Mouse (Mus musculus) lung, embryonic 16.5 days (tissue): ENCODE data around the gene Ak1. TPM values are rescaled to one million over a fixed set of nuclear protein-coding genes. Genes with fewer than 3 reads are reported as not detected.

ENCODE experiments used
- ATAC-seq: fragments of 200-750 bp; cut with Nextera tagmentation; 2 replicates; pipeline ENCODE4 v1.8.0; 2017; ENCODE audit warnings: low read depth, mild to moderate bottlenecking, moderate library complexity
- H3K27ac ChIP-seq: fragments of 300-500 bp; sonication (generic); 2 replicates; pipeline ENCODE4 v1.5.1; 2014; ENCODE audit warnings: mild to moderate bottlenecking, control low read depth, low read length
- H3K27me3 ChIP-seq: fragments of 300-500 bp; sonication (generic); 2 replicates; pipeline ENCODE4 v1.6.1; 2014; ENCODE audit warnings: low read depth, low read length, mixed read lengths; ENCODE audit not compliant: control insufficient read depth, insufficient read depth
- H3K36me3 ChIP-seq: fragments of 300-500 bp; sonication (generic); 2 replicates; pipeline ENCODE4 v1.6.1; 2014; ENCODE audit warnings: low read length; ENCODE audit not compliant: control insufficient read depth, insufficient read depth
- H3K4me1 ChIP-seq: fragments of 300-500 bp; sonication (generic); replicated peaks from 2 replicates; pipeline ENCODE4 v1.6.1; 2014; ENCODE audit warnings: low read length, mixed read lengths; ENCODE audit not compliant: control insufficient read depth, insufficient read depth
- H3K4me2 ChIP-seq: fragments of 300-500 bp; sonication (generic); 2 replicates; pipeline ENCODE4 v1.6.1; 2014; ENCODE audit warnings: low read depth, low read length, control low read depth
- H3K4me3 ChIP-seq: fragments of 300-500 bp; sonication (generic); 2 replicates; pipeline ENCODE4 v1.5.1; 2014; ENCODE audit warnings: mild to moderate bottlenecking, low read length, control low read depth
- H3K9ac ChIP-seq: fragments of 300-500 bp; sonication (generic); 2 replicates; pipeline ENCODE4 v1.6.1; 2014; ENCODE audit warnings: low read length, control low read depth
- H3K9me3 ChIP-seq: fragments of 300-500 bp; sonication (generic); 2 replicates; pipeline ENCODE4 v1.6.1; 2016; ENCODE audit warnings: low read length; ENCODE audit not compliant: control insufficient read depth
- WGBS: fragments of 180-500 bp; shearing (Covaris S2); extraction: QIAGEN DNeasy Blood & Tissue Kit; methylation state at CpG from one replicate; pipeline ENCODE4 v1.1.7; 2014; 5-methylcytosine and 5-hydroxymethylcytosine counted together
- polyA plus RNA-seq: library from polyadenylated mRNA; unstranded; fragments of >200 nt; fragmentation: Nextera tagmentation; extraction: Ambion mirVana; gene quantifications from 2 replicates; pipeline ENCODE4 v1.2.1, GENCODE M21; 2015

Gene Ak1
- polyA plus RNA-seq, 1 experiment from 2014 or later = 67.2 TPM

- peak; percentile 39 for ATAC-seq
- WGBS = 5% methylated on average over 34 of the region's 34 CpGs
- H3K4me2 ChIP-seq = peak overlapping the region; percentile 94
- H3K27me3 ChIP-seq = no peaks in the 10 kb centered on the region
- peak overlapping the region; percentile 86 for H3K9ac ChIP-seq
- no peaks in the 10 kb centered on the region for H3K9me3 ChIP-seq
- H3K4me1 ChIP-seq = peaks cover 35% of the 10 kb centered on the region
- no peaks in the 10 kb centered on the region for H3K36me3 ChIP-seq
- peak overlapping the region; percentile 68 for H3K4me3 ChIP-seq
- H3K27ac ChIP-seq = peak overlapping the region; percentile 63
Measured at GRCm38 (mm10) chr2:32607262-32607947, 14.2 kb upstream of the Ak1 start.

GRCm38 (mm10) chr2:32608141-32608777, 13.3 kb upstream of the Ak1 start:
- Histone ChIP-seq H3K9me3 (no peaks in the 10 kb centered on the region), H3K4me2 (peak overlapping the region; percentile 94), H3K27me3 (no peaks in the 10 kb centered on the region), H3K27ac (peak overlapping the region; percentile 44), H3K4me1 (peaks cover 35% of the 10 kb centered on the region), H3K9ac (peak overlapping the region; percentile 50), H3K36me3 (no peaks in the 10 kb centered on the region), H3K4me3 (peak overlapping the region; percentile 68)
- peak; percentile 44 for ATAC-seq
- 6% methylated on average over 25 of the region's 25 CpGs for WGBS

DNA sequence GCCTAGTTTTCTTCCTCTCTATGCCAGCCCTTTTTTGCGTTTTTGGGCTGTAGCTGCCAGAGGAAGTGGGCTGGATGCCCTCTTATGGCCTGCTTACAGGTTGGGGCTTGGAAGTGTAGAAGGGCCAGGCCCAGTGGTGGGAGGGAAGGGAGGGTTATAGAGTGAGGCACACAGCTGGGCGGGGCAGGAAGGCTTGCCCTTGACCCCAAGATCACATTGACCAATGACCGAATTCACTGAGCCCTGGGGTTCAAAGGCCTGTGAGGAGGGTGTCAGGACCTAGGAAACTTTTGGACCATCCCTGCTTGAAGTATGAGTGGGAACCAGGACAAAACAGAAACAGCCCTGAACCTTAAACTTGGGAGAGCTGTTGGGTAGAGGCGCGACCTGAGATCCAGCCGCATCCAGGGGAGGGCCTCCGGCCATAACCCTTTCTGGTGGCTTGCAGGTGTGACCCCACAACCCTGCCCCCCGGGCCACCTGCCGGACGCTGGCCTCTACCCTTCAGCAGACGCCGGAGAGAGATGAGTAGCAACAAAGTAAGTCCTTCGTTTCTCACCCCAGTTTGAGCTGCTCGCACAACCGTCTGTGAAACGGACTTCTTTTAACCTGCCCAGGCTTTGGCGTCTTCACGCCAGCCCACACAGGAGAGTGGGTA, 12.7 kb upstream of the Ak1 start:
- peak overlapping the region; percentile 44 for H3K27ac ChIP-seq
- 0 out of 2 replicates have a peak, but pooled peaks have one; percentile 1 for ATAC-seq
- H3K4me1 ChIP-seq = peaks cover 38% of the 10 kb centered on the region
- peak overlapping the region; percentile 68 for H3K4me3 ChIP-seq
- H3K4me2 ChIP-seq = peak overlapping the region; percentile 94
- H3K9me3 ChIP-seq = no peaks in the 10 kb centered on the region
- no peaks in the 10 kb centered on the region for H3K27me3 ChIP-seq
- H3K36me3 ChIP-seq = no peaks in the 10 kb centered on the region
- H3K9ac ChIP-seq = peak overlapping the region; percentile 50; the same call in 1 of the 2 replicates
- 54% methylated on average over 18 of the region's 18 CpGs for WGBS

DNA sequence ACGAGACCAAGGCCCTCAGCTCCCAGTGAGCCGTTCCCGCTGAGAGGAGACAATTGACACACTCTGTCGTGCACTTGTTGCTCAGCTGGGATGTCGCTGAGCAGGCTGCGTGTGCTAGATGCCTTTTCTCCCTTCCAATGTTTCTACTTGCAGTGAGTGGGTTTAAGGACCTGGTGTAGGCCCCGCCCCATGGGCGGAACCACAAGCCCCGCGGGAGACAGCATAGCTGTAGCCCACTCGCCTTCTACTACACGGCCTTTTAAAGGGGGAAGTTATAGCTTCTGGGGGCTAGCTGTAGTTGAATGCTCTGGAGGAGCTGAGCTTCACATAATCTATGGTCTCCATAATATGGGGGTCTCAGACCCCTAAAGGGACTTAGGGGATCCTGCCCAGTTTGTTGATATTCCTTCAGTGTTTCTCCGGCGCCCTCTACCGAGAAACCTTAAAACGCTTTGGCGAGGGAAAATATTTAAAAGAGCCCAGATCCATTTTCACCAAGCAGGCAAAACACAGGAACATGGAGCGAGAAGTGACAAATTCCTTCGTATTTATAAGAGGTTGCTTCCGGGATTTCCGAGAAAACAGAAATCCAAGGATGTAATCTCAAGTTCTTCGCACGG, 10.8 kb upstream of the Ak1 start:
- peak overlapping the region; percentile 53 for H3K4me3 ChIP-seq
- H3K9ac ChIP-seq = peak overlapping the region; percentile 59
- no peaks in the 10 kb centered on the region for H3K27me3 ChIP-seq
- peak; percentile 13; the same call in 1 of the 2 replicates for ATAC-seq
- peaks cover 2% of the 10 kb centered on the region; the same call in 1 of the 2 replicates for H3K36me3 ChIP-seq
- peak overlapping the region; percentile 63 for H3K27ac ChIP-seq
- H3K4me1 ChIP-seq = peaks cover 38% of the 10 kb centered on the region
- WGBS = 8% methylated on average over 23 of the region's 23 CpGs
- no peaks in the 10 kb centered on the region for H3K9me3 ChIP-seq
- H3K4me2 ChIP-seq = peak overlapping the region; percentile 67

DNA sequence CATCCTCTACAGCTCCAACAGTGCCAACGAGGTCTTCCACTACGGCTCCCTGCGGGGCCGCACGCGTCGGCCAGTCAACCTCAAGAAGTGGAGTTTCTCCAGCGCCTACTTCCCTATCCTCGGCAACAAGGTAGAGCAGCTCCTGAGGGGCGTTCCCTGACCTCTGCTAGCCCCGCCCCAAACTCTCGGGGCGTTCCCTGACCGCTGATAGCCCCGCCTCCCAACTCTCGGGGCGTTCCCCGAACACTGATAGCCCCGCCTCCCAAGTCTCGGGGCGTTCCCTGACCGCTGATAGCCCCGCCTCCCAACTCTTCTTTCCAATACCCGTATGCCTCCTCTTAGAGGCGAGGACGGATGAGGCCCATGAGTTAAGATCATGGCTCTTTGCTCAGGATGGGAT, 9.3 kb upstream of the Ak1 start:
- WGBS = 69% methylated on average over 26 of the region's 26 CpGs
- Histone ChIP-seq H3K4me1 (peaks cover 35% of the 10 kb centered on the region), H3K9me3 (no peaks in the 10 kb centered on the region), H3K4me3 (no peak overlapping the region), H3K27ac (no peak overlapping the region), H3K4me2 (no peak overlapping the region), H3K9ac (no peak overlapping the region), H3K36me3 (peaks cover 4% of the 10 kb centered on the region), H3K27me3 (no peaks in the 10 kb centered on the region)
- ATAC-seq = no peak

DNA sequence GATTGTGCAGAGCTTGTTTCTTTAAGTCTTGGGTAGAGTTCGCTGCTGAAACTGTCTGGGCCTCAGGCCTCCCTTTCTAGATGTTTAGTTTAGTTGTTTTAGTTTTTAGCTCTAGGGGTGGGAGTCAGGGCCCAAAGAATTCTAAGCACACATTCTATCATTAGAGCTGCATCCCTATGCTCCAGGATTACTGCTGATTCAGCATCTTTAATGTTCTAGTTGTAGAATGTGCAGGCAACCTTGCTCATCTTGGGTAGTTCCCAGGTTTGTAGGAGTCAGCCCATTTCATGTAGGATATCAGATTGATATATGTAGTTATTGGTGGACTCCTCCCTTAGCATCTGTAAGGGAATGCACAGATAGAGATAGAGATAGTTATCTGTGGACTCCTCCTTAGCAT, 4.4 kb upstream of the Ak1 start:
- Histone ChIP-seq H3K4me2 (no peak overlapping the region), H3K9me3 (no peaks in the 10 kb centered on the region), H3K4me3 (no peak overlapping the region), H3K27ac (no peak overlapping the region), H3K36me3 (peaks cover 10% of the 10 kb centered on the region), H3K9ac (no peak overlapping the region), H3K4me1 (peaks cover 39% of the 10 kb centered on the region), H3K27me3 (no peaks in the 10 kb centered on the region)
- ATAC-seq = no peak
- WGBS = 100% methylated on average over 1 of the region's 1 CpGs

DNA sequence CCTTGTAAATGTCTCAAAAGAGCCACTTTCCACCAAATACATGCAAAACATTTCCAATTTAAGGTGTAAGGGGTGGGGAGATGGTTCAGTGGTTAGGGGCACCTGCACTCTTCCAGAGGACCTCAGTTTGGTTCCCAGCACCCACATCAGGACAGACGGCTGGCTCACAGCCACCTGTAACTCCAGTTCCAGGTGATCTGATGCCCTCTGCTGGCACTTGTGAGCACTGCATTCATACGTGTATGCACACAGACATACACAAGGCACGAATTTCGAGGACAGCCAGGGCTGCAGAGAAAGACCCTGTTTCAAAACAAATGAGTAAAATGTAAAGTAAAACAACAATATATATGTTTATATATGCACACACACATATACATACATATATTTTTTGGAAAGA, 4.0 kb upstream of the Ak1 start:
- no peak overlapping the region for H3K4me2 ChIP-seq
- no peaks in the 10 kb centered on the region for H3K9me3 ChIP-seq
- H3K9ac ChIP-seq = no peak overlapping the region
- H3K36me3 ChIP-seq = peaks cover 10% of the 10 kb centered on the region
- 90% methylated on average over 4 of the region's 4 CpGs for WGBS
- ATAC-seq = no peak
- no peaks in the 10 kb centered on the region for H3K27me3 ChIP-seq
- peaks cover 39% of the 10 kb centered on the region for H3K4me1 ChIP-seq
- no peak overlapping the region for H3K27ac ChIP-seq
- H3K4me3 ChIP-seq = no peak overlapping the region

- H3K9ac ChIP-seq = no peak overlapping the region
- H3K27ac ChIP-seq = no peak overlapping the region
- ATAC-seq = no peak
- no peak overlapping the region for H3K4me3 ChIP-seq
- 78% methylated on average over 9 of the region's 9 CpGs for WGBS
- peaks cover 39% of the 10 kb centered on the region for H3K4me1 ChIP-seq
- H3K4me2 ChIP-seq = no peak overlapping the region
- no peaks in the 10 kb centered on the region for H3K27me3 ChIP-seq
- peaks cover 10% of the 10 kb centered on the region for H3K36me3 ChIP-seq
- H3K9me3 ChIP-seq = no peaks in the 10 kb centered on the region
Measured at GRCm38 (mm10) chr2:32618051-32618450, 3.5 kb upstream of the Ak1 start.
